Mouse (Mus musculus): ENCODE data around the gene Slc25a12. TPM values are rescaled to one million over a fixed set of nuclear protein-coding genes. Genes with fewer than 3 reads are reported as not detected.

Slc25a12 gene
- polyA plus RNA-seq, 1 experiment from 2014 or later, result 32.5 TPM

DNA sequence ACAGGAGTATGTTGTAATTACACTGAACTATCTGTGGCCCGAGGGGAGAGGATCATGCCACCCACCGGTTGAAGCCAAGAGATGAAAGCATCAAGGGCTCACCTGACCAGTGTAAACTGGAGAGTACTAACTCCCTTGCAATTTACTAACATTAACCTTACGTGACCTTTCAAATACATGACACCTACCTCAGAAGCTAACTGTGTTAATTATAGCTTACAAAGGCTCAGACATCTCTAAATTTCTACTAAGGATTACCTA lies 15.9 kb downstream of the Slc25a12 start:
- Histone ChIP-seq H3K36me3 (ENCODE audit: control insufficient read depth, insufficient read depth, low read length) (no peaks in the 10 kb centered on the region), H3K27me3 (ENCODE audit: control insufficient read depth, insufficient read depth, low read depth, low read length) (no peaks in the 10 kb centered on the region), H3K9me3 (ENCODE audit: control insufficient read depth, low read length) (no peaks in the 10 kb centered on the region), H3K9ac (ENCODE audit: low read length) (no peak overlapping the region), H3K4me2 (ENCODE audit: low read depth, low read length) (no peak overlapping the region), H3K27ac (ENCODE audit: low read length) (no peak overlapping the region), H3K4me1 (replicated peaks; ENCODE audit: control insufficient read depth, insufficient read depth, low read length) (0 out of 2 replicates have a peak, but pooled peaks cover 2% of the 10 kb centered on the region), H3K4me3 (ENCODE audit: low read length) (no peak overlapping the region)
- whole genome bisulfite sequencing, result 76% methylated on average over 3 of the region's 3 CpGs
- no peak for ATAC-seq (ENCODE audit: low read depth)

GRCm38 (mm10) chr2:71350904-71351726 lies 16.4 kb downstream of the Slc25a12 start:
- 0 out of 2 replicates have a peak, but pooled peaks cover 2% of the 10 kb centered on the region for H3K4me1 ChIP-seq (replicated peaks; ENCODE audit: control insufficient read depth, insufficient read depth, low read length)
- WGBS, result 70% methylated on average over 11 of the region's 11 CpGs
- no peak for ATAC-seq (ENCODE audit: low read depth)

DNA sequence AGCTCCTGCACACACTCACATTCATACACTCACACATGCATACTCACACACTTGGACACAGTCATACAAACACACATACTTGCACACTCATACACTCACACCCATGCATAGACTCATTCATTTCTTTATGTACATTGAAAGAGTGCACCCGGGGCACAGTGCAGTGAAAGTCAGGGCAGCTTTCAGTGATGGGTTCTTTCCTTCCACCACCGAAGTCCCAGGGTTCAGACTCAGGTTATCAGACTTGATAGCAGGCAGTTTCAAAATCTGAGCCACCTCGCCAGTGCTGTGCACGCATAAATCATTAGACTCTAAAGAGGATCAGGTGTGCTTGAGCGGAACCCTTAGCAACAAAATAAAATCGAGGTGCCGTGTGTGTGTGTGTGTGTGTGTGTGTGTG lies 17.4 kb downstream of the Slc25a12 start:
- ATAC-seq (ENCODE audit: low read depth), result no peak

More at GRCm38 (mm10) chr2:71350904-71351726, 16.4 kb downstream of the Slc25a12 start:
- Histone ChIP-seq H3K9me3 (ENCODE audit: control insufficient read depth, low read length) (no peaks in the 10 kb centered on the region), H3K27ac (ENCODE audit: low read length) (no peak overlapping the region), H3K4me3 (ENCODE audit: low read length) (no peak overlapping the region), H3K36me3 (ENCODE audit: control insufficient read depth, insufficient read depth, low read length) (no peaks in the 10 kb centered on the region), H3K9ac (ENCODE audit: low read length) (no peak overlapping the region), H3K27me3 (ENCODE audit: control insufficient read depth, insufficient read depth, low read depth, low read length) (no peaks in the 10 kb centered on the region), H3K4me2 (ENCODE audit: low read depth, low read length) (no peak overlapping the region)

DNA sequence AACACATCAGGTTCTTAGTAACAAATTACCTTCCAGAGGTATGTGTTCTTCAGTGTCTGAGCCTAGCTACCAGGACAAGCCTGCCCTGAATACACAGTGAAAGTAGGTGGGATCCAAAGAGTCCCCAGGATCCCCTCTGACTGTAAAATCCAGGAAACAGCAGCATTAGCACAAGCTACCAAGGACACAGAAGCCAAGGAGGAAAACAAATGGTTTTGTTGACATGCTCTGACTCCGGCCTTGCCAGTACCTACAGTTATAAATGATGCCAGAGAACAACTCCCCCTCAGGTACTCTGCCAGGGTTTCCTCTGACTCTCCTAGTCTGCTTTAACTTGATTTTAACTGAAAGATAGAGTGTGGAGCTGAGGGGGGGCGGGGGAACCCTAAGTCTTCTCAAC lies 18.0 kb downstream of the Slc25a12 start:
- Histone ChIP-seq H3K27me3 (ENCODE audit: control insufficient read depth, insufficient read depth, low read depth, low read length) (no peaks in the 10 kb centered on the region), H3K9me3 (ENCODE audit: control insufficient read depth, low read length) (no peaks in the 10 kb centered on the region), H3K36me3 (ENCODE audit: control insufficient read depth, insufficient read depth, low read length) (no peaks in the 10 kb centered on the region), H3K4me1 (replicated peaks; ENCODE audit: control insufficient read depth, insufficient read depth, low read length) (0 out of 2 replicates have a peak, but pooled peaks cover 2% of the 10 kb centered on the region), H3K4me2 (ENCODE audit: low read depth, low read length) (no peak overlapping the region), H3K4me3 (ENCODE audit: low read length) (no peak overlapping the region), H3K27ac (ENCODE audit: low read length) (no peak overlapping the region), H3K9ac (ENCODE audit: low read length) (no peak overlapping the region)
- 61% methylated on average over 2 of the region's 2 CpGs for WGBS
- no peak for ATAC-seq (ENCODE audit: low read depth)

More for the DNA sequence above, 17.4 kb downstream of the Slc25a12 start:
- no peaks in the 10 kb centered on the region for H3K36me3 ChIP-seq (ENCODE audit: control insufficient read depth, insufficient read depth, low read length)
- no peak overlapping the region for H3K9ac ChIP-seq (ENCODE audit: low read length)
- H3K27ac ChIP-seq (ENCODE audit: low read length), result no peak overlapping the region
- no peaks in the 10 kb centered on the region for H3K9me3 ChIP-seq (ENCODE audit: control insufficient read depth, low read length)
- 0 out of 2 replicates have a peak, but pooled peaks cover 2% of the 10 kb centered on the region for H3K4me1 ChIP-seq (replicated peaks; ENCODE audit: control insufficient read depth, insufficient read depth, low read length)
- no peak overlapping the region for H3K4me2 ChIP-seq (ENCODE audit: low read depth, low read length)
- no peaks in the 10 kb centered on the region for H3K27me3 ChIP-seq (ENCODE audit: control insufficient read depth, insufficient read depth, low read depth, low read length)
- WGBS, result 74% methylated on average over 7 of the region's 7 CpGs
- H3K4me3 ChIP-seq (ENCODE audit: low read length), result no peak overlapping the region

DNA sequence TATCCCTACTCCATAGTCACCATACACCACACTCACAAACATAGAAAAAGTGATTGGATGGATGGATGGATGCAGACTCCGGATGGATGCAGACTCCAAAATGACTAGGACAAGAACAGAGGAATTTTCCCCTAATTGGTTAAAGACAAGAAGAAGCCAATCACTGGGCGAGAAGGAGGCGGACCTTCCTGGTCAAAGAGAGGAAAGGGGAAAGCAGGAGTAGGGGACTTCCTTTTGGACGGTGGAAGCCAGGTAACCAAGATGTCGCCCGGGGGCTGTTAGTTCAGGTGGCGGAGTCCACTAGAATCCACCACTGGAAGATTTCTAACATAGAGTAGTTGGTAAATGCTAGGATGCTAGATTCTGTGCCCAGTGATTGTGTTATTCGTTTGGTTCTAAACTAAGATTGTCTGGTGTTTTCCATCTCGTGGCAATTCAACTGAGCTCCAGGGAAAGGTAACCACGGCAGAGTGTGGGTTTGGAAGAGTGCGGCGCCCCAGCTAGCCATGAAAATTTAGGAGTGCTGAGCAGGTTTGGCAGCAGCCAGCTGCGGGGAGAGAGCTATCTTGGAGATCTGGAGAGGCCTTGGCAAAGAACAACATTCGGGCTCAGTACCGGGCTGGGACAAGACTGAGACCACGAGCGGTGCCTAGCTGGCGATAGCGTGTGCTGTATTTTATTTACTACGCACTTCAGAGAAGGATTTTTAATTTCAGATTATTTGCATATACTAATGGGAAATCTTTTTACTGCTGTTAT lies 19.6 kb downstream of the Slc25a12 start:
- Histone ChIP-seq H3K9me3 (ENCODE audit: control insufficient read depth, low read length) (no peaks in the 10 kb centered on the region), H3K4me3 (ENCODE audit: low read length) (no peak overlapping the region), H3K27me3 (ENCODE audit: control insufficient read depth, insufficient read depth, low read depth, low read length) (no peaks in the 10 kb centered on the region), H3K4me2 (ENCODE audit: low read depth, low read length) (no peak overlapping the region), H3K36me3 (ENCODE audit: control insufficient read depth, insufficient read depth, low read length) (peaks cover 4% of the 10 kb centered on the region; the same call in 1 of the 2 replicates), H3K4me1 (replicated peaks; ENCODE audit: control insufficient read depth, insufficient read depth, low read length) (0 out of 2 replicates have a peak, but pooled peaks cover 2% of the 10 kb centered on the region), H3K27ac (ENCODE audit: low read length) (no peak overlapping the region), H3K9ac (ENCODE audit: low read length) (no peak overlapping the region)
- ATAC-seq (ENCODE audit: low read depth), result no peak
- WGBS, result 90% methylated on average over 20 of the region's 20 CpGs

- Histone ChIP-seq H3K4me3 (ENCODE audit: low read length) (no peak overlapping the region), H3K4me1 (replicated peaks; ENCODE audit: control insufficient read depth, insufficient read depth, low read length) (0 out of 2 replicates have a peak, but pooled peaks cover 2% of the 10 kb centered on the region), H3K27ac (ENCODE audit: low read length) (no peak overlapping the region), H3K9me3 (ENCODE audit: control insufficient read depth, low read length) (no peaks in the 10 kb centered on the region), H3K36me3 (ENCODE audit: control insufficient read depth, insufficient read depth, low read length) (peaks cover 4% of the 10 kb centered on the region; the same call in 1 of the 2 replicates), H3K27me3 (ENCODE audit: control insufficient read depth, insufficient read depth, low read depth, low read length) (no peaks in the 10 kb centered on the region), H3K4me2 (ENCODE audit: low read depth, low read length) (no peak overlapping the region), H3K9ac (ENCODE audit: low read length) (no peak overlapping the region)
- ATAC-seq (ENCODE audit: low read depth), result no peak
- 85% methylated on average over 10 of the region's 10 CpGs for WGBS
Measured at GRCm38 (mm10) chr2:71347160-71347559, 20.4 kb downstream of the Slc25a12 start.

GRCm38 (mm10) chr2:71343884-71344640 lies 23.5 kb downstream of the Slc25a12 start:
- no peaks in the 10 kb centered on the region for H3K27me3 ChIP-seq (ENCODE audit: control insufficient read depth, insufficient read depth, low read depth, low read length)
- no peak for ATAC-seq (ENCODE audit: low read depth)
- no peak overlapping the region for H3K4me2 ChIP-seq (ENCODE audit: low read depth, low read length)
- no peak overlapping the region for H3K9ac ChIP-seq (ENCODE audit: low read length)
- peaks cover 4% of the 10 kb centered on the region; the same call in 1 of the 2 replicates for H3K36me3 ChIP-seq (ENCODE audit: control insufficient read depth, insufficient read depth, low read length)
- no peak overlapping the region for H3K27ac ChIP-seq (ENCODE audit: low read length)
- 95% methylated on average over 10 of the region's 10 CpGs for WGBS
- no peaks in the 10 kb centered on the region for H3K4me1 ChIP-seq (replicated peaks; ENCODE audit: control insufficient read depth, insufficient read depth, low read length)
- H3K4me3 ChIP-seq (ENCODE audit: low read length), result no peak overlapping the region
- no peaks in the 10 kb centered on the region for H3K9me3 ChIP-seq (ENCODE audit: control insufficient read depth, low read length)

- no peak for ATAC-seq (ENCODE audit: low read depth)
- WGBS, result 59% methylated on average over 5 of the region's 5 CpGs
- Histone ChIP-seq H3K4me2 (ENCODE audit: low read depth, low read length) (no peak overlapping the region), H3K9me3 (ENCODE audit: control insufficient read depth, low read length) (no peaks in the 10 kb centered on the region), H3K4me3 (ENCODE audit: low read length) (no peak overlapping the region), H3K4me1 (replicated peaks; ENCODE audit: control insufficient read depth, insufficient read depth, low read length) (no peaks in the 10 kb centered on the region), H3K9ac (ENCODE audit: low read length) (no peak overlapping the region), H3K27ac (ENCODE audit: low read length) (no peak overlapping the region), H3K27me3 (ENCODE audit: control insufficient read depth, insufficient read depth, low read depth, low read length) (no peaks in the 10 kb centered on the region), H3K36me3 (ENCODE audit: control insufficient read depth, insufficient read depth, low read length) (peaks cover 4% of the 10 kb centered on the region; the same call in 1 of the 2 replicates)
Measured at GRCm38 (mm10) chr2:71340126-71340525, 27.4 kb downstream of the Slc25a12 start.
